Mouse (Mus musculus) layer of hippocampus, adult 2 months (tissue): ENCODE data around the gene Sod2. TPM values are rescaled to one million over a fixed set of nuclear protein-coding genes. Genes with fewer than 3 reads are reported as not detected.
"Not testable (repeated sequence)": the region's sequence is repeated elsewhere in the genome, so short reads cannot be mapped to it uniquely, and the experiment has no call there.

Experiments
- DNase-seq, 2 experiments: peaks; one replicate each; pipeline ENCODE4 v3.0.0; 2022; ENCODE audit warnings: low spot score in 2 of 2
- H3K27ac ChIP-seq: fragments of 200-600 bp; 2 replicates; pipeline ENCODE4 v1.8.1; 2022
- H3K4me3 ChIP-seq: fragments of 200-600 bp; 2 replicates; pipeline ENCODE4 v1.8.1; 2022; ENCODE audit warnings: mild to moderate bottlenecking
- CTCF ChIP-seq: fragments of 200-600 bp; conservative IDR thresholded peaks from 2 replicates; pipeline ENCODE4 v1.8.1; 2022; ENCODE audit warnings: antibody characterized with exemption, mild to moderate bottlenecking, moderate library complexity
- total RNA-seq, 2 experiments: library from RNA; stranded (reverse); gene quantifications; 2 replicates each; pipeline ENCODE4 v1.2.3; 2021

Gene Sod2
- total RNA-seq, 2 experiments from 2014 or later, result 237 to 252 TPM

DNA sequence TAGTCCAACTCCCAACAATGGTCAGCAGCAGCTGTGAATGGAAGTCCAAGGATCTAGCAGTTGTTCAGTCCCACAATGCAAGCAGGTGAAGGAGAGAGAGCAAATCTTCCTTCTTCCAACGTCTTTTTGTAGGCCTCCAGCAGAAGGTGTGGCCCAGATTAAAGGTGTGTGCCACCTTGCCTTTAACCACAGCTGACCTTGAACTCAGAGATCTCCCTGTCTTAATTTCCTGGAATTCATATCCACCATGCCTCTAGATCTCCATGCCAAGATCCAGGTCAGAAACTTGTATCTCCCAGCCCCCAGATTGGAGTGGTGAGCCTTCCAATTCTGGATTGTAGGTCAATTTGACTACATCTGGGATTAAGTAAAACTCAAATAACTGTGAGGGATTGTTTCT lies 12.6 kb upstream of the Sod2 start, which contains the start of gene Wtap:
Wtap (minus strand) TSS at position 101 of the 400 bp plus-strand sequence.
- Histone ChIP-seq H3K27ac (peak within 1 kb of the TSS; percentile 100), H3K4me3 (peak within 1 kb of the TSS; percentile 63)
- DNase-seq, result no peak
- TF ChIP-seq CTCF, result no peak

DNA sequence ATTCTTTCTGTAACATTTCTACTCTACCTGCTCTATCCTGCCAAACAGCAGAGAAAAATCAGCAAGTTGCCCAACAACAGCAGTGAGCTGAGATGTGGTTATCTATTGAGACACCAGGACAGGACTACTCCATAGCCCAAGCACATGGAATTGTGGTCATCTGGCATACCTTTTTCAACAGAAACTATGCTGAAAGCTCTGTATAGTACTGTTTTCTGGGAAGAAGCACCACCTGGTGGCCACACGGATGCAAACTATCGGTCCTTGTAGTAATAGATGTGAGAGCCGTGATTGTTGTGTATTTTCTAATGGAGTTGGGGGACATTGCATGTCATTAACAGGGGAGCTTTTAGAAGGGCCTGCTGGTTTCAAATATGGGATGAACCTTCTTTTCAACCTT lies 10.3 kb upstream of the Sod2 start:
- peak; percentile 47 to 55 for DNase-seq

DNA sequence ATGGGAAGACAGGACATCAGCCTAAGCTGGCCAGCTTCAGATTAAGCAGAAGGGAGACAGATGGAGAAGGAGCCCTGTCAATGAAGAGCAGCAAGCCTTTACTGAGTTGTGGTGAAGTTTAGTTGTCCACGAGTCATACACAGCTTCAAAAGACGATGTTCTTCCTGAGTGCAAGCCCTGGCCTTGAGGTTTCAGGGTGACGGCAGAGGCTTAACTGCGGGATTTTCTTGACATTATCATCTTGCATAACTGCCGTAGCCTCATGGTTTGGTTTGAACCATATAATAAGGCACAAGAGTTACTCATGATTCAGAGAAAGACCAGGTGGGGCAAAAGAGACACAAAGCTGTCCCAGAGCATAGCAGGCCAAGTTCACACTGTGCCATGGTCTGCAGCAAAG lies 8.8 kb upstream of the Sod2 start:
- no peak for DNase-seq
- no peak overlapping the region for H3K4me3 ChIP-seq
- no peak overlapping the region for H3K27ac ChIP-seq
- TF ChIP-seq CTCF, result no peak

More for the DNA sequence above, 10.3 kb upstream of the Sod2 start:
- Histone ChIP-seq H3K4me3 (no peak overlapping the region), H3K27ac (no peak overlapping the region)
- peak; percentile 85 for TF ChIP-seq CTCF

DNA sequence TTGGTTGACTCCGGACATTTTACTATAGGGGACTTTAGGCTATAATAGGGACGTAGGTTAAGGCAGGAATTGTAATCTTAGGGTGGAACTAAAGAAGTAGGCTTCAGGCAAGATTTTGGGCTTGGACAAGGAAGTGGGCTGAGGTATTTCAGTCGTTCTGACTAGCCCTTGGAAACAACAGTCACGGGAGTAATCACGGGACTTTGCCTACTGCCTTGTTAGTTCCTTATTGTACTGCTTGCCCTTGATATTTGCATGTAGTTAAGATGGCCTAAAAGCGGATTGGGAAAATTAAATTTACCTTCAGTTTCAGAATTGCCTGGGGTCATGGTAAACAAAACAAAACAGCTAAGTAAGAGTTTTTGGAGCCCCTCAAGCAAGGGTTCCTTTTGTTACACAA lies 7.6 kb upstream of the Sod2 start:
- DNase-seq, result no peak
- Histone ChIP-seq H3K4me3 (no peak overlapping the region), H3K27ac (no peak overlapping the region)
- TF ChIP-seq CTCF, result no peak

DNA sequence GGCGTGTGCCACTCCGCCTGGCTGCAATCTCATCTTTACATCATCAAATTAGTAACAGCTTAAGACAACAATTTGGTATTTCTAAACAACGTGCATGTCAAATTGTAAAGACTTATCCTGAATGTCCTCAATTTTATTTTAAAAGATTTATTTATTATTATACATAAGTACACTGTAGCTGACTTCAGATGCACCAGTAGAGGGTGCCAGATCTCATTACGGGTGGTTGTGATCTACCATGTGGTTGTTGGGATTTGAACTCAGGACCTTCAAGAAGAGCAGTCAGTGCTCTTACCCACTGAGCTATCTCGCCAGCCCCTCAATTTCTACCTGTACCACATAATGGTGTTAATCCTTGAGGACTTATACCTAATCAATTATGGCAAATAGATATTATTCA lies 4.4 kb upstream of the Sod2 start:
- not testable (repeated sequence) for DNase-seq, H3K4me3 ChIP-seq, H3K27ac ChIP-seq
- TF ChIP-seq CTCF, result peak; percentile 52

DNA sequence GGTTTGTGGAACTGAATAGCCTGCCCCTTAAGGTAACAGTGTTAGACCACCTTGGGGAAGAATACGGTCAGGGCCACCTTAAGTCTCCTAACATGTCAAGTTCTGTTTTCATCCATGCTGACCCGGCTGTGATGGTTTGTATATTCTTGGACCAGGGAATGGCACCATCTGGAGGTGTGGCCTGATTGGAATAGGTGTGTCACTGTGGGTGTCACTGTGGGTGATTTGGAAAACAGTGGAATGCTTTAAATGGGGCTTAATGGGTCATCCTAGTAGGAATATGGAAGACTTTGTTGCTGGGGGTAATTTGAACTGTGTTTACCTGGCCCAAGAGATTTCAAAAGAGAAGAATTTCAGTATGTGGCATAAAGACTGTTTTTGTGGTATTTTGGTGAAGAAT lies 2.2 kb upstream of the Sod2 start:
- DNase-seq, H3K27ac ChIP-seq, H3K4me3 ChIP-seq: not testable (repeated sequence)

DNA sequence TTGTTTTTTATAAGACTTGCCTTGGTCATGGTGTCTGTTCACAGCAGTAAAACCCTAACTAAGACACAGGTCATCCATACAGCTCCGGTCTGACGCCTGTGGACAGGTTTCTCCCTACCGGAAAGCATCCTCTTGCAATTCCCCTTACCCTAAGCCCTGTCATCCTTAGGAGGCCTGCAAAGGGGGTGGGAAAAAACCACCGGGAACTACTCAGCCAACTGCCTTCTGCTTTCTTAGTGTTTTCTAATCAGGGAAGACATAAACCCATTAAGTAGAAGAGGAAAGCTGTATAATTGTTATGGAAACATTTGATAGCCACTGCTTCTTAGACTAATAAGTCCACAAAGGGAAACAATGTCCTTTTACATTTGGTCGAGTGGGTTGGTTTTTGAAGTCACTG lies 338 bp downstream of the Sod2 start:
- Histone ChIP-seq H3K27ac (peak overlapping the region; percentile 93), H3K4me3 (peak overlapping the region; percentile 97)
- DNase-seq, result no peak
- no peak for TF ChIP-seq CTCF

DNA sequence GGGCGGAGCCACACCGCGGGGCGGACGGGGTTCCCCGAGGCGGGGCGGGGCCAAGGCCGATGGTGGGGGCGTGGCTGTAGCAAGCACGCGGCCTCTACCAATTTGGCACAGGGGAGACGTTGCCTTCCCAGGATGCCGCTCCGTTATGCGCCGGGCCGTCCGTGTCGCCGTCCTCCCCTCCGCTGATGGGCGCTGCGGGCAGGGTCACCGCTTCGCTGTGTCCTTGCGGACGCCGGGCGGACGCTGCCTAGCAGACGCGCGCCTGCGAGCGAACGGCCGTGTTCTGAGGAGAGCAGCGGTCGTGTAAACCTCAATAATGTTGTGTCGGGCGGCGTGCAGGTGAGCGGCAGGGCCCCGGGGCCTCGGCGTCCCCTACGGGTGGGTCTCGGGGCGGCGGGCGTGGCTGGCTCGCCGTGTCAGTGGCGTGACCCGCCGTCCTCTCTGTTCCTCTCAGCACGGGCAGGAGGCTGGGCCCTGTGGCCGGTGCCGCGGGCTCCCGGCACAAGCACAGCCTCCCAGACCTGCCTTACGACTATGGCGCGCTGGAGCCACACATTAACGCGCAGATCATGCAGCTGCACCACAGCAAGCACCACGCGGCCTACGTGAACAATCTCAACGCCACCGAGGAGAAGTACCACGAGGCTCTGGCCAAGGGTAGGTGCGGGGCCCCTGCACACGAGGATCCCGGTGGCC lies 1.2 kb downstream of the Sod2 start:
- Histone ChIP-seq H3K4me3 (peak overlapping the region; percentile 97), H3K27ac (peak overlapping the region; percentile 93)
- DNase-seq, result peak; percentile 98 to 99
- peak; percentile 35 for TF ChIP-seq CTCF

DNA sequence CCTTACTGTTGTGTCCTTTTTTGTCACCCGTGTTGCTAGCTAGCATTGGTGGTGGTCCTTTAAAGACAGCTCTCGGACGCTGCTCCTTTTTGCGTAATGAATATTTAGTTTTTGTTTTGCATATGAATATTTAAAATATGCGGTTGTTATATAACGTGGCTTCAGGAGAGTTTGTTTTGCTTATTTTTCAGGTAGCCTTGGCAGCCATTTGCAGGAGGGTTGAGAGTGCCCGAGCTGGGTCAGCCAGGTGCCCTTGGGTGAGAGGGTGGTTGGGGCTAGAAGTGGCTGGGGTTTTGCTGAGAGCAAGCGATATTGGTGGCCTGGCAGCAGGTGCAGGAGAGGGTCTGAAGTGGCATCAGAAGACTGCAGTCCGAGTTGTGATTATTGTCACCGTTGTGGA lies 1.9 kb downstream of the Sod2 start:
- no peak for TF ChIP-seq CTCF
- H3K27ac ChIP-seq, result peak overlapping the region; percentile 93
- DNase-seq, result peak in 1 of 2 experiments; percentile 27
- H3K4me3 ChIP-seq, result peak overlapping the region; percentile 97

DNA sequence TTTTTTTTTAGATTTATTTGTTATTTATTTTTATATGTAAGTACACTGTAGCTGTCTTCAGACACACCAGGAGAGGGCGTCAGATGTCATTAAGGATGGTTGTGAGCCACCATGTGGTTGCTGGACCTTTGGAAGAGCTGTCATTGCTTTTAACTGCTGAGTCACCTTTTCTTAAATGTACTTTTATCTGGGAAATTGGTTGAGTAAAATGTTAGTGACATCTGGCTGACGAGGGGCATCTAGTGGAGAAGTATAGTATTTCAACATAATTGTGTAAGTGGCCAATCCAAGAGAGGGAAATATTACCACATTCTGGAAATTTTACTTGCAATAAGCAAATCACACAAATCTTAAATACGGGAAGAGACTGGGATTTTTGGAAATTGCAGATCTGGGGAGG lies 3.2 kb downstream of the Sod2 start:
- peak; percentile 84 for TF ChIP-seq CTCF
- Histone ChIP-seq H3K27ac (peak overlapping the region; percentile 12), H3K4me3 (peak overlapping the region; percentile 97)
- DNase-seq, result peak; percentile 20 to 56

DNA sequence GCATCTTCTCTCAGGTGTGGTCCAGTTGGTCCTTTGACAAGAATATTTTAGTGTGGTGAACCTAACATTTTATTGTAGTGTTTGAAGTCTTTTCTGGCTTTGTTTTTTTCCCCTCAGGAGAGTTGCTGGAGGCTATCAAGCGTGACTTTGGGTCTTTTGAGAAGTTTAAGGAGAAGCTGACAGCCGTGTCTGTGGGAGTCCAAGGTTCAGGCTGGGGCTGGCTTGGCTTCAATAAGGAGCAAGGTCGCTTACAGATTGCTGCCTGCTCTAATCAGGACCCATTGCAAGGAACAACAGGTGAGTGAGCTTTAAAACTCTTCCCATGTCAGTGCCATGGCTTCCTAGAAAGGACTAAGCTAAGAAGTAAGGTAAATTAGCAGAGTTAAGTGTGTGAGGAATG lies 6.7 kb downstream of the Sod2 start:
- no peak for DNase-seq
- no peak for TF ChIP-seq CTCF
- no peak overlapping the region for H3K27ac ChIP-seq

DNA sequence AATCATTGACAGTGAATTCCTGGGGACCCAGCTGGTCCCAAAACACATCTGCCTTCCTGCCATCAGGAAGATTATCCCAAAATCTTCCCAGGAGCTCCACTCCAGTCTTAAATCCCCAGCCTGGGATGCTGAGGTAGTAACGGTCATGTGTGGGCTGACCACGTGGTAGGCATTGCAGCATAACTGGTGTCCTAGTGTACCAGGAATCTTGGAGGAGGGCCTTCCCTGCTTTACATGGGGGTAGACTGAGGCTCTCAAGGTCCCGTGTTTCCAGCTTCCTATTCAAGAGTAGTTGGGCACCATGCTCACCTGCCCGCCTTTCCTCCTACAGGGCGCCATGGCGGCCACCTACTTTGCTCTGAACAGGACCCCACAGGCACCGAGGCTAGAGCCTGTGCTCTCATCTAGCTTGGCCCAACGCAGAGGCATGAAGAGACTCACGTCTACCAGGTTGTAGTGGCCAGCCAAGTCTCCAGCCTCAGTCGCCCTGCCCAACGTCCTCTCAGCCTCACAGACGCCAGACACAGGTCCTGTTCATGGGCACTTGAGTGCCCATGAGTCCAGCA lies 30.1 kb downstream of the Sod2 start:
- not testable (repeated sequence) for H3K27ac ChIP-seq, H3K4me3 ChIP-seq, DNase-seq

More for the DNA sequence above, 6.7 kb downstream of the Sod2 start:
- H3K4me3 ChIP-seq, result no peak overlapping the region

DNA sequence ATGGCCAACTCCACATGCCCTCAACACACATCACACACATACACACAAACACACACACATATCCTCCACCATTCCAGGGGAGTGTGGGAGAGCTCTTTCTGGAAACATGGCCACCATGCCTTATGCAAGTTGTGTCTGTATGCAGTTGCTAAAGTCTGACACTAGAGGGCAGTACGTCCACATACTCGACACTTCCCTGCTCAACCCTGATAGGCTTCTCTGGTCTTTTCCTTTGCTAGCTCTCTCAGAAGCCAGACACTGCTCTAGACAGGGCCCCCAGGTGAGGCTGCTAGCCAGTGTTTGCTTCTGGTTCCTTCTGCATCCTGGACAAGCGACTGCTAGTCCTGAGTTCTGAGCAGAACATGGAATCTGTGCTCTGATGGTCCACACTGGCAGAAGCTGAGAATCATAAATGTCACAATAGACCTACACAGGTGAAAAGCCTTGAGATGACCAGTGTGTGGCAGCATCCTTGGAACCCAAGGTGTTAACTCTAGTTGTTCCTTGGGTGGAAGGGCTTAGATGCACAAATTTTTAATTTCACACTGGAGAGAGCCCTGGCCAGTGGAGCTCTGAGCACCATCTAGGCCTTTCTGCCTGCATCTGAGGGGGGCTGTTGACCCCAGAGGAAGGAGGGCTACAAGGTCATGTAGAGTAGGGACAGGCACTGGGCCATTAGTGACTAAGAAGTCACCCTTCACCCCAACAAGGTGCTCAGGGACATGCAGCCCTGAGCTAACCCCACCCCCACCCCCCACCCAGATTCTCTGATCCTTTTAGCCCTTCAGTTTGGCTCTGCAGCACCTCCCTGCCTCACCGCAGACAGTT lies 37.4 kb downstream of the Sod2 start:
- peak; percentile 73 for TF ChIP-seq CTCF
- not testable (repeated sequence) for H3K4me3 ChIP-seq, H3K27ac ChIP-seq
- peak; percentile 53 to 66 for DNase-seq

DNA sequence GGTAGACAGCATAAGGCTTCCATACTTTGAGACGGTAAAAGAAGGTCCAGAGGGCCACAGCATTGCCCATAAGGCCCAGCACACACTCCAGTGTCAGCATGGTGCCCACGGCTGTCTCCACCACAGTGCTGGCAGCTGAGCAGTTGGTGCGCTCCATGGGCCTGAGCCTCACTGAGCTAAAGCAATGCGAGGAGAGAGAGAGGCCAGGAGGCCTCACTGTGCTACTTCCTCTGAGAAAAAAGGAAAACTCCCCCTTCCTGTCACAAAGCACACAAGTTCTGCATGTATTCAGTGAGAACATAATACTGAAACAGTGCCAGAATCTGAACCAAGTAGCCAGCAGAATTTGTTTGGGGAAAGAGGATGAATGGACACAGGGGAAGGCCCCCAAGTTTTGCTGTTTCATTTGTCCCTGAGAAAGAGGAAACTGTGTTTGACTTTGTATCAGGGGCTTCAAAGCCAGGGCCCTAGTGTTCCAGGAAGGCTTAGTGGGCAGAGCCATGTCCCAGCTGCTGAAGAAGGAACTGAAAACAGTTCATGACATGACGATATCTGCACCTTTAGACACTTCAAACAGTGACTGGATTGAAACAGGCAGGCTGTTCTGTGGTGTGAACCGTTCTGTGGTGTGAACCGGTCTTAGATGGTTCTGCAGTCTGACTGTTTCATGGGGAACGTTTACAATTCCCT lies 45.6 kb downstream of the Sod2 start, which contains the start of gene Gpr31b:
Gpr31b (minus strand) TSS at position 173 of the 690 bp plus-strand sequence.
- DNase-seq, H3K27ac ChIP-seq, H3K4me3 ChIP-seq: not testable (repeated sequence)

DNA sequence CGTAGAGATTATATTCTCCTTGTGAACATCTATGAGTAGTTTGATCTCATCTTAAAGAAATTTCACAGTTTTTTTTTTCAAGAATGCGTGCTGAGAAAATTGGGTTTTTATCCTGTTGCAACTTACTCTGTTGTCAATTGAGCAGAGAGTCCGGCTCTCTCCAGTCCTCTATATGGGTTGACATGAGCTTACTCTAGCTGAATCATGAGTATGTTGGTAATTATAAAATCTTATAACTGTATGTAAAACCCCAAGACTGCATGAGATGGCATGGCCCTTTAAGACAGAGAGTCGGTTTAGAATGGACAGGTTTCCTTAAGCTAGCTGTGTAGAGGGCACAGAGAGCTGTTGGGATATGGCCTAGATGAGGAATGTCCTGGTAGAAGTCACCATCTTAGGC lies 54.2 kb downstream of the Sod2 start, which contains the start of gene Tcp10b:
Tcp10b (plus strand) TSS at position 301 of the 400 bp plus-strand sequence.
- H3K4me3 ChIP-seq, DNase-seq, H3K27ac ChIP-seq: not testable (repeated sequence)

DNA sequence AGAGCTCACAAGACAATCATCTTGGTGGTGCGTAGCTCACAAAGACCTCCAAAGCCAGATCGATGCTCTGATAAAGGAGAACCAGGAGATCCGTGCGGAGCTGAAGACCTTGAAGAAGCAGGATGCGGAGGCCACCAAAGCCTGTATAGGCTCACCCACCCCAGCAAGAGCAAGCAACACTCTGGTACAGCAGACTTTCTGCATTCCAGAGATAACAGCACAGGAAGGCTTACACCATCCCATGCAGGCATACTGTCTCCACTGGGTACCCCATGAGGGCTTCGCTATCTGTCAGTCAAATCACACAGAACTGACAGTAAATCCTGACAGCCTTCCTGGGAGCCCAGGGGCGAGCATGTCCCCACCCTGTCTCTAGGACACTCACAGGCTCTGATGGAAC lies 56.2 kb downstream of the Sod2 start:
- not testable (repeated sequence) for H3K27ac ChIP-seq, DNase-seq, H3K4me3 ChIP-seq

DNA sequence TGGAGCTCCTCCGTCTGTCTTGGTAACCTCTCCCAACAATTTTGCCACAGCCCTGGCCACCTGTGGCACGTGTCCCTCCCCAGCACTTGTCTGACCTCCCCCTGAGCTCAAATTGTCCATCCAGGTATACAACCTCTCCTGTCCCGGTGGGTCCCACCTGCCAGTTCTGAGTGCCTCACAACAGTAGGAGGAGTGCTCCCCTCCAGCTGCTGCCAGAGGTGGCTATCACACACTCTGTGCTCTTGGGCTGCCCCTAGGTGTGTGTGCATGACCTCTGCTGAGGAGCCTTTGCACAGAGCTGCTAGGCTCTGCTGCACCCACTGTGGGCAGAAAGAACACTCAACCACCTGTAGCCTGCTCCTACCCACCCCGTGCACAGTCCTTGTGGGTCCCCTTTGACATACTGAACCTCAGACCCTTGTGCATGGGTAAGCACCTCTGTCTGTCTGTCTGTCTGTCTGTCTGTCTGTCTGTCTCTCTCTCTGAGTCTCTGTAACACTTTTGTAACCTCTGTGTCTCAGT lies 61.3 kb downstream of the Sod2 start:
- not testable (repeated sequence) for DNase-seq, H3K4me3 ChIP-seq, H3K27ac ChIP-seq

DNA sequence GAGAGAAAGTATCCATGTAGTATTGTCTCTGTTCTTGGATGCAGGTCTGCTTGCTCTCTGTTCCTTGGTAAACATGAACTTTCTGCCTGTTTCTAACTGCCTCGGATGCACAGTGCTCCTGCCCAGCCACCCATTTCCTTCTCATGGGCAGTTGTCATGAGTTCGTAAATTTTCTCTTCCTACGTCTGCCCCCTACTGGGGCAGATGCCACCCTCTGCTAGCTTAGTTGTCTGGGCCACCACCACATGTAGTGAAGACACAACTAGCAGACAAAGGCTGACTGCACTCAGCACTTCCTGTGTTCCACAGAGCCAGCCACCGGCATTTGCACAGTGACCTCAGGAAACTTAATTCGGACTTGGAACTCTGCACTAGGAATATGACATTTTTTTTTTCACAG lies 62.6 kb downstream of the Sod2 start:
- H3K4me3 ChIP-seq, DNase-seq, H3K27ac ChIP-seq: not testable (repeated sequence)
